Mouse (Mus musculus) gastrocnemius, postnatal 4 days (tissue): ENCODE results near the gene AL731706.2. TPM values are rescaled to one million over a fixed set of nuclear protein-coding genes. Genes with fewer than 3 reads are reported as not detected.

Source experiments
- total RNA-seq, 2 experiments: library from RNA; stranded (reverse); gene quantifications; 2 replicates each; pipeline ENCODE4 v1.2.3; 2021

AL731706.2 gene
- total RNA-seq, 2 experiments from 2014 or later = 10.5 to 24.1 TPM

Other genes starting within 250 kb of the AL731706.2 start
- gene Snap25, start 172.2 kb downstream of the AL731706.2 start, total RNA-seq = under 1 TPM in 1 of 2 experiments, not detected in 1; 0.15 TPM
- 1 to 10 TPM; 3.9 to 4.2 TPM for gene Slx4ip, start 5.5 kb upstream of the AL731706.2 start, total RNA-seq
- gene AL731706.1, start 5.7 kb upstream of the AL731706.2 start, total RNA-seq = 10 to 100 TPM; 12.6 to 14.9 TPM
- gene Mkks, start 5.7 kb upstream of the AL731706.2 start, total RNA-seq = 10 to 100 TPM; 20.5 to 22.7 TPM
- 10 to 100 TPM; 22.1 to 25.5 TPM for gene Jag1, start 231.0 kb upstream of the AL731706.2 start, total RNA-seq